Mouse (Mus musculus) ES-Bruce4 (cell line): ENCODE results near the gene Lrp8. TPM values are rescaled to one million over a fixed set of nuclear protein-coding genes. Genes with fewer than 3 reads are reported as not detected.

ENCODE experiments used
- H3K27ac ChIP-seq: 2 replicates; pipeline ENCODE4 v1.5.1; 2012; ENCODE audit warnings: low read length, inconsistent platforms; ENCODE audit not compliant: insufficient read depth
- H3K27me3 ChIP-seq: 2 replicates; pipeline ENCODE4 v1.6.1; 2012; ENCODE audit warnings: mild to moderate bottlenecking, low read length, inconsistent platforms; ENCODE audit not compliant: control insufficient read depth, poor library complexity, insufficient read depth, severe bottlenecking
- H3K36me3 ChIP-seq: 2 replicates; pipeline ENCODE4 v1.6.1; 2012; ENCODE audit warnings: inconsistent platforms, mild to moderate bottlenecking, low read length, moderate library complexity; ENCODE audit not compliant: control insufficient read depth, poor library complexity, insufficient read depth, severe bottlenecking
- H3K4me1 ChIP-seq: one replicate; pipeline ENCODE4 v1.8.1; 2011; ENCODE audit warnings: low read length; ENCODE audit not compliant: control insufficient read depth, insufficient read depth
- H3K4me3 ChIP-seq: 2 replicates; pipeline ENCODE4 v1.5.1; 2011; ENCODE audit warnings: low read depth, mild to moderate bottlenecking, low read length
- H3K9ac ChIP-seq: 2 replicates; pipeline ENCODE4 v1.6.1; 2012; ENCODE audit warnings: low read depth, mild to moderate bottlenecking, inconsistent platforms; ENCODE audit not compliant: poor library complexity, severe bottlenecking
- H3K9me3 ChIP-seq: replicated peaks from 2 replicates; pipeline ENCODE4 v1.6.1; 2012; ENCODE audit warnings: mild to moderate bottlenecking, low read length, inconsistent platforms; ENCODE audit not compliant: control insufficient read depth, poor library complexity, insufficient read depth, severe bottlenecking
- CTCF ChIP-seq: IDR thresholded peaks from one replicate; pipeline ENCODE4 v1.8.1; 2011; ENCODE audit warnings: low read depth, low read length
- EP300 ChIP-seq: IDR thresholded peaks from 2 replicates; pipeline ENCODE4 v1.6.1; 2011; ENCODE audit warnings: low read depth, low read length; ENCODE audit not compliant: insufficient read depth
- POLR2A ChIP-seq: IDR thresholded peaks from one replicate; pipeline ENCODE4 v1.8.1; 2011; ENCODE audit warnings: low read length; ENCODE audit not compliant: insufficient read depth
- polyA plus RNA-seq: library from polyadenylated mRNA; stranded (reverse); fragments of >200 nt; gene quantifications from 2 replicates; pipeline ENCODE4 v1.2.4, GENCODE M21; 2011; ENCODE audit warnings: low read depth; ENCODE audit not compliant: missing spikeins, insufficient read depth, insufficient read length

Gene Lrp8
- polyA plus RNA-seq, 1 experiment, result 26.8 TPM

GRCm38 (mm10) chr4:107844971-107845370 lies 42.9 kb downstream of the Lrp8 start:
- Histone ChIP-seq H3K9me3 (no peaks in the 10 kb centered on the region), H3K27ac (no peak overlapping the region), H3K4me3 (no peak overlapping the region), H3K27me3 (no peaks in the 10 kb centered on the region), H3K4me1 (no peaks in the 10 kb centered on the region), H3K9ac (no peak overlapping the region), H3K36me3 (no peaks in the 10 kb centered on the region)
- peak; percentile 81 for TF ChIP-seq CTCF
- no peak for TF ChIP-seq EP300

- Histone ChIP-seq H3K9ac (no peak overlapping the region), H3K27ac (no peak overlapping the region), H3K27me3 (no peaks in the 10 kb centered on the region), H3K4me1 (no peaks in the 10 kb centered on the region), H3K36me3 (no peaks in the 10 kb centered on the region), H3K9me3 (no peaks in the 10 kb centered on the region), H3K4me3 (no peak overlapping the region)
- no peak for TF ChIP-seq POLR2A
- no peak for TF ChIP-seq CTCF
- no peak for TF ChIP-seq EP300
Measured at GRCm38 (mm10) chr4:107846795-107847194, 44.7 kb downstream of the Lrp8 start.

- Histone ChIP-seq H3K9ac (no peak overlapping the region), H3K4me1 (no peaks in the 10 kb centered on the region), H3K27ac (no peak overlapping the region), H3K27me3 (no peaks in the 10 kb centered on the region), H3K36me3 (no peaks in the 10 kb centered on the region), H3K4me3 (no peak overlapping the region), H3K9me3 (no peaks in the 10 kb centered on the region)
- TF ChIP-seq POLR2A (no peak), EP300 (no peak), CTCF (no peak)
Measured at GRCm38 (mm10) chr4:107848546-107848945, 46.5 kb downstream of the Lrp8 start.

- Histone ChIP-seq H3K4me1 (no peaks in the 10 kb centered on the region), H3K9ac (no peak overlapping the region), H3K27me3 (no peaks in the 10 kb centered on the region), H3K36me3 (no peaks in the 10 kb centered on the region), H3K27ac (no peak overlapping the region), H3K9me3 (no peaks in the 10 kb centered on the region), H3K4me3 (no peak overlapping the region)
- TF ChIP-seq POLR2A, result no peak
- TF ChIP-seq EP300, result no peak
- TF ChIP-seq CTCF, result no peak
Measured at GRCm38 (mm10) chr4:107849621-107850020, 47.6 kb downstream of the Lrp8 start.

DNA sequence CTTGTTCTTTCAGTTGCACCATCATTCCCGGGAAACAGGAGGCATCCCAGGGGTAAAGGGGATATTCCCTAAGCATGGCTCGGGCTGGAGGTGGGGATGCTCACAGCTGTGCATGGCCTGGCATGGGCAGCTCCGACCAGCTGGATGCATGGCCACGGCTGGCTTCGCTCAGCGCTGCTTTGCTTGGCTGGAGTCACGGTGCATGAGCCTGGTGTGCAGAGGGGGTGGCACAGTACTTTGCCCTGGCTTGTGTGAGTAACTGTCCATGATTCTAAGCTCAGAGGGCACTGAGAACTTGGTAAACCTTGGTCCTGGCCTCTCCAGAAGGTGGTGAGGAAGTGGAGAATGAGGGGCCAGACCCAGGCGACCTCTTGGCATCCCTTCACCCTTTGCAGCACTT lies 48.0 kb downstream of the Lrp8 start:
- H3K4me3 ChIP-seq, result no peak overlapping the region
- H3K4me1 ChIP-seq, result no peaks in the 10 kb centered on the region
- no peaks in the 10 kb centered on the region for H3K9me3 ChIP-seq
- no peak overlapping the region for H3K27ac ChIP-seq
- no peak overlapping the region for H3K9ac ChIP-seq
- TF ChIP-seq CTCF (no peak), POLR2A (no peak)
- no peaks in the 10 kb centered on the region for H3K36me3 ChIP-seq
- no peaks in the 10 kb centered on the region for H3K27me3 ChIP-seq

DNA sequence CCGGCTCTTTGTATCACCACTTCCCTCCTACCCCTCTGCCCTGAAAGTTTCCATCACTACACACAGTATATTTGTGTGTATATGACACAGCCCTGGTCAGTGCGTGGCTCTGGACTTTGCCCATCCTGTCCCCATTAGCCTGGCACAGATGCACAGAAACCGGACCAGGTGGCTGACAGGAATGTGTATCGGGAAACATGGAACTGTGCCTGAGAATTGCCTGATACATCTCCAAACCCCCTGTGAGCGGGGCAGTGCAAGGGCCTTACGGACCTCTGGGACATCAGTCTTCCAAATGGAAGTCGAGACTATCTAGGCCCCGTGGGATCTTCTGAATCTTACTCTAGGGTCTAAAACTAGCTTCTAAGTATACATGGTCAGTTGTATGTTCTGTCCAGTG lies 51.3 kb downstream of the Lrp8 start:
- H3K4me1 ChIP-seq, result no peaks in the 10 kb centered on the region
- no peak overlapping the region for H3K9ac ChIP-seq
- no peaks in the 10 kb centered on the region for H3K9me3 ChIP-seq
- TF ChIP-seq POLR2A (no peak), EP300 (no peak), CTCF (no peak)
- no peaks in the 10 kb centered on the region for H3K27me3 ChIP-seq
- no peak overlapping the region for H3K4me3 ChIP-seq
- H3K36me3 ChIP-seq, result no peaks in the 10 kb centered on the region
- H3K27ac ChIP-seq, result no peak overlapping the region

GRCm38 (mm10) chr4:107853836-107854235 lies 51.8 kb downstream of the Lrp8 start:
- Histone ChIP-seq H3K4me3 (no peak overlapping the region), H3K27me3 (no peaks in the 10 kb centered on the region), H3K9me3 (no peaks in the 10 kb centered on the region), H3K4me1 (no peaks in the 10 kb centered on the region), H3K27ac (no peak overlapping the region), H3K36me3 (no peaks in the 10 kb centered on the region), H3K9ac (no peak overlapping the region)
- TF ChIP-seq CTCF, result no peak
- no peak for TF ChIP-seq EP300
- no peak for TF ChIP-seq POLR2A
